8 mouse cellular contexts compared by ENCODE assay signal in the genomic region with DNA sequence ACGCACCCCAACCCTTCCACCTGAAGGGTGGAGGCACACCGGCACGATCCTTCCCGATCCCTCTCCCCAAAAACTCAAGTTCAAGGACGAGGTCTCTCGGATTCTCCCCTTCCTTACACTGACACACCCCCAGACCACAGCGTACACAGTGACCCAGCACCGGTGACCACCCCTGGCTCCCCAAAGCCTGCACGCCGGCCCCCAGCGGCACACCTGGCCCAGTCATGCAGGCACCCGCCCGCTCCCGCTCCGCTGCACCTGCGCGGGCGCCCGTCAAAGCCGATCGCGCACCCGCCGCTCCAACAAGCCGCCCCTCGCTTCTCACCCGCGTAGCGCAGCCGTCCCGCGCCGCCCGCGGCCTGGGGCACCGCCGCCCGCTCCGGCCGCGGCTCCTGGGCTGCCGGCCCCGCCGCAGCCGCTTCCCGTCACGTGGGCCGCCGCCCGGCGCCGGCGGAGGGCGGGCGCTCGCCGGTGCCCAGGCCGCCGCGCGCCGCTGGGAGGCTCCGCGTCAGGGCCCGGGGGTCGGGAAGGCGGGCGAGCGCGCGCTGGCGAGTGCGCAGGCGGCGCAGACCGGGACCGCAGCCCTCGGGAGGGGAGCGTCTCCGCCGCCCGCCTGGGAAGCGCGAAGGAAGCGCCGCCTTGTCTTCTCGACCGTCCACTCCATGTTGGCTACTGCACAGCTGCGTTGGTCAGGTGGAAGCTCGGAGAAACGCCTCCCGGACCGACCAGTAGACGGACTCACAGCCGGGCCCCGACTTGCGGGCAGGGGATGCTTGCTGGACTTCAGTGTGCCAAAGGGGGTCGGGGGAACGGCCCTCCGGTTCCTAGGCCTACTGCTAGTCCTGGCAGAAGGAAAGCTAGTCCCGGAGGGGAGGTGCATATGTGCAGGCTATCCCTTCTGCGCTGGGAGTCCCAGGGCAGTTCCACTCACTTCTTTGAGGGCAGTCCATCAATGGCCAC. TPM values are rescaled to one million over a fixed set of nuclear protein-coding genes. Genes with fewer than 3 reads are reported as not detected.
DNase-seq lines count a peak whose midpoint lies in the region; ATAC-seq lines count a peak whose summit lies in the region.

No protein-coding gene starts in this region.

- peak overlapping the region; percentile 92 for H3K9ac ChIP-seq in heart, embryonic 14.5 days (ENCODE audit: low read length)
- peak overlapping the region; percentile 93 for H3K9ac ChIP-seq in liver, embryonic 12.5 days

- peak; percentile 84 for ATAC-seq in CD4-positive, CD25-positive, alpha-beta regulatory T cell, adult 4 months
- peak; percentile 80 for ATAC-seq in heart, embryonic 14.5 days (ENCODE audit: insufficient number of reproducible peaks, insufficient read depth, low FRiP score, low read depth)
- peak; percentile 88 for ATAC-seq in liver, embryonic 12.5 days

- 1% methylated on average over 97 of the region's 102 CpGs for WGBS in forebrain, embryonic 10.5 days
- WGBS in heart, embryonic 14.5 days: under 1% methylated on average over 76 of the region's 102 CpGs
- under 1% methylated on average over 88 of the region's 102 CpGs for WGBS in liver, embryonic 12.5 days (ENCODE audit: insufficient replicate concordance)

- peak overlapping the region; percentile 88 for H3K4me2 ChIP-seq in heart, embryonic 14.5 days (ENCODE audit: low read length)
- H3K4me2 ChIP-seq in liver, embryonic 12.5 days: peak overlapping the region; percentile 97

- no peaks in the 10 kb centered on the region for H3K9me3 ChIP-seq in forebrain, embryonic 10.5 days
- H3K9me3 ChIP-seq in heart, embryonic 14.5 days (ENCODE audit: control insufficient read depth, low read length): no peaks in the 10 kb centered on the region
- H3K9me3 ChIP-seq in liver, embryonic 12.5 days (replicated peaks): no peaks in the 10 kb centered on the region

- peak; percentile 67 for DNase-seq in forebrain, embryonic 10.5 days (ENCODE audit: extremely low spot score, low spot score)
- DNase-seq in kidney, postnatal 10 days: peak; percentile 78
- peak; percentile 60 for DNase-seq in naive thymus-derived CD4-positive, alpha-beta T cell, adult 2 months (ENCODE audit: low read depth)
- DNase-seq in splenic B cell, adult 2 months (ENCODE audit: low read depth, low spot score): peak; percentile 58

- peak overlapping the region; percentile 98 for H3K4me3 ChIP-seq in brown adipose tissue, adult 24 weeks (ENCODE audit: insufficient read depth, low read depth, low read length)
- H3K4me3 ChIP-seq in forebrain, embryonic 10.5 days: peak overlapping the region; percentile 85
- peak overlapping the region; percentile 82 to 88 for H3K4me3 ChIP-seq in heart, embryonic 14.5 days (ENCODE audit: control insufficient read depth in 1 of 2, insufficient read depth in 1 of 2, low read depth in 1 of 2, low read length in 2 of 2)
- H3K4me3 ChIP-seq in liver, embryonic 12.5 days: peak overlapping the region; percentile 88

- H3K27ac ChIP-seq in brown adipose tissue, adult 24 weeks (replicated peaks; ENCODE audit: low read depth, low read length): peak overlapping the region; percentile 79
- H3K27ac ChIP-seq in forebrain, embryonic 10.5 days: peak overlapping the region; percentile 92
- peak overlapping the region; percentile 66 to 86 for H3K27ac ChIP-seq in heart, embryonic 14.5 days (replicated peaks in 1 of 2; ENCODE audit: control insufficient read depth in 1 of 2, insufficient read depth in 1 of 2, low read depth in 2 of 2, low read length in 2 of 2)
- peak overlapping the region; percentile 75 for H3K27ac ChIP-seq in liver, embryonic 12.5 days

- H3K4me1 ChIP-seq in brown adipose tissue, adult 24 weeks (ENCODE audit: control insufficient read depth, insufficient read depth, insufficient read length, low read length): 0 out of 2 replicates have a peak, but pooled peaks cover 5% of the 10 kb centered on the region
- peaks cover 25% of the 10 kb centered on the region for H3K4me1 ChIP-seq in forebrain, embryonic 10.5 days
- peaks cover 4 to 17% of the 10 kb centered on the region in 2 experiments for H3K4me1 ChIP-seq in heart, embryonic 14.5 days (ENCODE audit: control insufficient read depth in 2 of 2, insufficient read depth in 2 of 2, low read length in 2 of 2)
- H3K4me1 ChIP-seq in liver, embryonic 12.5 days: peaks cover 25% of the 10 kb centered on the region

- peaks cover 14% of the 10 kb centered on the region for H3K36me3 ChIP-seq in forebrain, embryonic 10.5 days (replicated peaks)
- peaks cover 8% of the 10 kb centered on the region; the same call in 1 of the 2 replicates for H3K36me3 ChIP-seq in heart, embryonic 14.5 days (ENCODE audit: control insufficient read depth, insufficient read depth, low read length)
- no peaks in the 10 kb centered on the region for H3K36me3 ChIP-seq in liver, embryonic 12.5 days
- no peaks in the 10 kb centered on the region for H3K36me3 ChIP-seq in splenic B cell, adult 2 months (ENCODE audit: control insufficient read depth, insufficient read depth, low read length, poor library complexity, severe bottlenecking)

- H3K27me3 ChIP-seq in forebrain, embryonic 10.5 days (ENCODE audit: poor library complexity, severe bottlenecking): no peaks in the 10 kb centered on the region
- H3K27me3 ChIP-seq in heart, embryonic 14.5 days (ENCODE audit: control insufficient read depth, insufficient read depth, low read length): no peaks in the 10 kb centered on the region
- H3K27me3 ChIP-seq in liver, embryonic 12.5 days (replicated peaks): no peaks in the 10 kb centered on the region
- no peaks in the 10 kb centered on the region for H3K27me3 ChIP-seq in splenic B cell, adult 2 months (ENCODE audit: control insufficient read depth, insufficient read depth, low read length, poor library complexity, severe bottlenecking)

RNA-seq across cellular contexts. Expression of gene Tgfbrap1, which starts 6.1 kb away (rescaled TPM):
- polyA plus RNA-seq in CD4-positive, CD25-positive, alpha-beta regulatory T cell, adult 4 months (2017; shearing (Covaris generic)): 1 to 10 TPM; 6.3 to 8.1 TPM
- polyA plus RNA-seq in brown adipose tissue, adult 24 weeks (2012; ENCODE audit: insufficient read depth, insufficient read length, missing spikeins): 10.9 and 13.0 TPM in 2 replicates
- 13.2 and 13.6 TPM in 2 replicates for polyA plus RNA-seq in forebrain, embryonic 10.5 days (2016; fragmentation: Nextera tagmentation; extraction: Ambion mirVana)
- polyA plus RNA-seq in heart, embryonic 14.5 days (2014; fragmentation: Nextera tagmentation; extraction: Ambion mirVana): 7.5 and 7.7 TPM in 2 replicates
- 6.1 and 6.7 TPM in 2 replicates for polyA plus RNA-seq in liver, embryonic 12.5 days (2016; fragmentation: Nextera tagmentation; extraction: Ambion mirVana)

RNA-seq across cellular contexts. Expression of gene AI597479, which starts 6.2 kb away (rescaled TPM):
- 10 to 100 TPM; 13.6 to 16.8 TPM for polyA plus RNA-seq in CD4-positive, CD25-positive, alpha-beta regulatory T cell, adult 4 months (2017; shearing (Covaris generic))
- 10.5 and 12.2 TPM in 2 replicates for polyA plus RNA-seq in brown adipose tissue, adult 24 weeks (2012; ENCODE audit: insufficient read depth, insufficient read length, missing spikeins)
- polyA plus RNA-seq in forebrain, embryonic 10.5 days (2016; fragmentation: Nextera tagmentation; extraction: Ambion mirVana): 40.5 and 44.1 TPM in 2 replicates
- 20.4 and 23.5 TPM in 2 replicates for polyA plus RNA-seq in heart, embryonic 14.5 days (2014; fragmentation: Nextera tagmentation; extraction: Ambion mirVana)
- 12.5 and 14.2 TPM in 2 replicates for polyA plus RNA-seq in liver, embryonic 12.5 days (2016; fragmentation: Nextera tagmentation; extraction: Ambion mirVana)

Comparison
In these comparisons a context has a peak if more than half of its experiments do, and no peak if none do; other contexts are left out.
1. Peak in every context shown above with its lines: DNase-seq, ATAC-seq, H3K4me3 ChIP-seq and H3K27ac ChIP-seq.